Mouse (Mus musculus): ENCODE data around the gene Slc5a4a. TPM values are rescaled to one million over a fixed set of nuclear protein-coding genes. Genes with fewer than 3 reads are reported as not detected.
A peak's percentile ranks its signal among the peaks of the same experiment; 100 is the strongest.

Gene Slc5a4a
- total RNA-seq (2021): not detected

DNA sequence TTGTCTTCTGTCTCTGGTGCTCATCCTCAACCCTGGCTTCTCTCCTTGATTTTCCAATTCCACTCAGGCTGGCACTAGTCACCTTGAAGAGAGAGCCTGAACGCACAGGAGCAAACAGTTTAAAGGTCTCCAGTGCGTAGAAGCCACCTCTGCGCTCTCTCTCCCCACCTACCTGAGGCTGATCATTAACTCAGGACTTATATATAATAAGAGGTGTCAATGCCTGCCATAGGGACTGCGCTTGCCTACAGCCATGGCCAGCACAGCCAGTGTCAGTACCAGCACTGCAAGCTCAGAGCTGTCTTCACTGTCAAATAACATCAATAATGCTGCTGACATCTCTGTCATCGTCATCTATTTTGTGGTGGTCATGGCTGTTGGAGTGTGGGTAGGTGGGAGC is at the start of gene Slc5a4a:
Gene Slc5a4a (plus strand): TSS at position 174 of the 400 bp plus-strand sequence.
- DNase-seq: no peak

DNA sequence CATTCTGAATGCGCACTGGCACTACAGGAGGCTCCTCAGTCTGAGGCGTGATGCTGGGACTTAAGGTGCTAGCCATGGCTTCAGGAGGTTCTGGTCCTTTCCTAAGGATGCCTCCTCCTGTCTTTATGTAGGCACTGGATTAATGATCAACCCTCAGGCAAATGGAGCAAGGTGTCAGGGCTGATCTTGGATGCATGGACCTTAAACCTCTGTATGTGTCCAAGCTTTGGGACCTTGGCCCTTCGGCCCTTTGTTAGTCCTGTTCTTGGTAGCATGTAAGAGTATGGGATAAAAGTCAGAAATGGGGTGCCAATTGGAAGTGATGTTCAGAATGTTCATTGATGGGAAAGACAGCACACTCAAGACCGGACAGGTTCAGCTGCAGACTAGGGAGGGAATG is 36.4 kb upstream of the Slc5a4a start, which contains the start of gene Slc5a4b:
Gene Slc5a4b (minus strand): TSS at position 101 of the 400 bp plus-strand sequence.
- no peak for DNase-seq

GRCm38 (mm10) chr10:76117966-76118365 is 29.3 kb upstream of the Slc5a4a start:
- peak; percentile 67 for DNase-seq

DNA sequence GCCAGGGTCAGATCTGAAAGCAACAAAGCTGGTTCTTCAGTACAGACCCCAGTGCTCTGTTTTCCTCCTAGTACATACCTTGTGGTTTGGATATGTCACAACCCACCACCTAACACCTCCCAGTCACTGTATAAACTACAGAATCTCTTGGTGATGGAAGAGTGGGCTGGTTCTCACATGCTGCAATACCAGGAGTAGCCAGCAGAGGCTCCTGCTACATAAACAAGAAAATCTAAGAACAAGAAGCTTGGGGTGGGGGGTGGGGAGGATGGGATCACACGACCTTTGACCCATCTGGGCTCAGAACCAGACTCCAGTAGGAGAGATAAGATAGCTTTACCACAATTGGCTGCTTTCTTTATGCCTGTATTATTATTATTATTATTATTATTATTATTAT is 28.5 kb upstream of the Slc5a4a start:
- DNase-seq: peak; percentile 19

GRCm38 (mm10) chr10:76120124-76120711 is 27.0 kb upstream of the Slc5a4a start:
- DNase-seq: no peak

- no peak for DNase-seq
Observed at GRCm38 (mm10) chr10:76121495-76121894, 25.8 kb upstream of the Slc5a4a start.

DNA sequence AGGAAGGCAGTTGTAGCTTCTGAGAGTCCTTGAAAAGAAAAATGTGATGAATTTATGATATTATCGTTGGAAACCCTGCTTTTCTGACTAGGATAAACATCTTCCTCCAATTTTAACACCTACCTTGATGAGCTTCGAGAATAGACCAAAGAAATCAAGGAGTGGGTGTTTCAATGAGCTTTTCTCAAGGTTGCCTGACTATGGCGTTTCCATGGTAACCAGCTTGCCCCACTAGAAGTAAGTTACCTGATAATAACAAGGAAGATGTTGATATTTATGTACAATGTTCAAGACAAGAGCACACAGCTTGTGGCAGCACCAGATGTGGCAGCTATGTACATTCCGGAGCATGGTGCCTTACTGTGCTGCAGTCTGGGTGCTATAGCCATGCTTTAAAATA is 14.7 kb upstream of the Slc5a4a start:
- no peak for DNase-seq

GRCm38 (mm10) chr10:76136318-76136717 is 10.9 kb upstream of the Slc5a4a start:
- DNase-seq: no peak

GRCm38 (mm10) chr10:76146846-76147245 is 405 bp upstream of the Slc5a4a start:
- DNase-seq: no peak

DNA sequence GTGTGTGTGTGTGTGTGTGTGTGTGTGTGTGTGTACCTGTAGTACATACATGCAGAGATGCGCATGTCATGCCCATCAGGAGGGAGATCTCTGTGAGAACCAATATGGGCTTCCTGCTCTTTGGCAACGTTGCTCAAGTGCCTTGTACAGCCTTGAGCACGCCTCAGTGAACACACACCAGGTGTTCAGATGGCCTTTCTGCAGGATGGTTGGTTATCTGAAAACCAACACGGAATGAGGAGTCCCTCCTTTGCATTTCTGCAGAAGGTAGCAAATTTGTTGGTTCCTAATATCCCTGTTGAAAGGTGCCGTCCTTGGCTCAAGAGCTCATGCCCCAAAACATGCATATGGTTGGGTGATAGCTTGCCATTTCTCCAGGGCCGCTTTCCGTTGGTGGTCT is 8.7 kb downstream of the Slc5a4a start:
- DNase-seq: no peak

DNA sequence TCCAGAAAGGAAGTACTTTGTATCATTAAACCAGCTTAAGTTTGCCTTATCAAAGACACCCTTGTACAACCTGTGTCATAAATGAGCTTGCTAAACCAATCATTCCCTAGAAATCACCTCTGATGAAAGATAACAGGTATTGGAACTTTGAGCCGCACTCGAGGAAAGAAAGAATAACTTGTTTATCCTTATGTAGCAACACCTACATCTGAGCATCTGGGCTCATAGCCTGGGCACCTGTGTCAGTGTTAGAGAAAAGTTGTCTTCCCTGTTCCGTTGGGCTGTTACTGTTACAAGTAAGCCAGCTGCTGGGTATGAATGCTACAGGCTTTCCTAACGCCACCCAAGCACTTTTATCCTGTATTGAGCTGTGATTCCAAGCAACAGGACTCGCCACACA is 10.3 kb downstream of the Slc5a4a start:
- no peak for DNase-seq

DNA sequence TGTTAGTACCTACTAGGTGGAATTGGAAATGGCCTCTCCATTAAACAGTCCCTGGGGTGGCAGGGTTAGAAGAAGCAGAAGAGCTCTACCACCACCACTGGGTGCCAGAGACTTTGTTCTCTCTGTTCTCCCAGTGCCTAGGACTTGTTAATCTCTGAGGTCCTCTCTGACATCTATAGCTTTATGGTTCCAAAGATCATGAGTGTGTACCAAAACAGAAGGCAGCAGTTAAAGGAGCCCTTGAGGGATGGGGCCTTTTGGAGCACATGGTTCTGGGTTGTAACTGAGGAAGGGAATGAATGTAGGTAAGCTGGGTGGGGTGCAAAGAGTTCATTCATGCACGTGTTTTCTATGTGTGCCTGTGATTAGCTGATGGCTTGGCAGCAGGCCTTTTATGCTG is 10.8 kb downstream of the Slc5a4a start:
- no peak for DNase-seq

- no peak for DNase-seq
Observed at GRCm38 (mm10) chr10:76174899-76175298, 27.6 kb downstream of the Slc5a4a start.

- DNase-seq: no peak
Observed at GRCm38 (mm10) chr10:76185216-76185615, 38.0 kb downstream of the Slc5a4a start.

- DNase-seq: no peak
Observed at GRCm38 (mm10) chr10:76188010-76188409, 40.8 kb downstream of the Slc5a4a start.

DNA sequence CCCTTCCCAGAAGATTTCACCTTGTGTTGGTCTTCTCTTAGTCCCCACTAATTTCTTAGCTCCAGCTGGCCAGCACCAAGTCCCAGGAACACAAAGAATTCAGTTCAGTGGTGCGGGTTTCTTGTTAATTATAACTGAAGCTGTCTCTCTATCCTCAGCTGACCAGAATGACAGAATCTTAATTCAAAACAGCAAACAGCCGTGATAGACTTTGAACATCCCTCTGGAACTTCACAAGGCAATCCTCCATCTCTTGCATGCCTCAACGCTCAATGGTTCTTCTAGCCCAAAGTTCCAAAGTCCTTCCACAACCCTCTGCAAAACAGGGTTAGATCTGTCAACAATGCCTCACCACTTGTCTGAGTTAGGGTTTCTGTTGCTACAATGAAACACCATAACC is 54.2 kb downstream of the Slc5a4a start:
- DNase-seq: no peak

DNA sequence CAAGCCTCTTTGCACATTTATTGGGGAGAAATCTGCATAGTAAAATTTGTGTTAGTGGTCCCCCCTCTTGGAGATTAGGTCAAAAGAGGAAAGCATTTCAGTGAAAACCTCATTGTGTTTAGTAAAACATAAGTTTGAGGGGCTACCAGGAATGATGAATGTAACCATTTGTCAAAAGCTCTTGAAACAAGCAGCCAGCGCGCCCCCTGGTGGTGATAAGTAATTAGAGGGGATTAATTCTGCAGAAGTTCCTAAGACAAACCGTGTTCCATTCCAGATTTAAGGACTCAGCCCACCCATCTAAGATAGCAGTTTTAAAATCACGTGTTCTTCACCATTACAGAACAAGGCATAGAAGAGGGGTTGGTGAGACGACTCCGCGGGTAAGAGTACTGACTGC is 54.7 kb downstream of the Slc5a4a start:
- DNase-seq: peak; percentile 83

GRCm38 (mm10) chr10:76203798-76204283 is 56.6 kb downstream of the Slc5a4a start:
- DNase-seq: peak; percentile 56

- DNase-seq: no peak
Observed at GRCm38 (mm10) chr10:76207262-76207796, 60.1 kb downstream of the Slc5a4a start.

- no peak for DNase-seq
Observed at GRCm38 (mm10) chr10:76209241-76209640, 62.0 kb downstream of the Slc5a4a start.

DNA sequence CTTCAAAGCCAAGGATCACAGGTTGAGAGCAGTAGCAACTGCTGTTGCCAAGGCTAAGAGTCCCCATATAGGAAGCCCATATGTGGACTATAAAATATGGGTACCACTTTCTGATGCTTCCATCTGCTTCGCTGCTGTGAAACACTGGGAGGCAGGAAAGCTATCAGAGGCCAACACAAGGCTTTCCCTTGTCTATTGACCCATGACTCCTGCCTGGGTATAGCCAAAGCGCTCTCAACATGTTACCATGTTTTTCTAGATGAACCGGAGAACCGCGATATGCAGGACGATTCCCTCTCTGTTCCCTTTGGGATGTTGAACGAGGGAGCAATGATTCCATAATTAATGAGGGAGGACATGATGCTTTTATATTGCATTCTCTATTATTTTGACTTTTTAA is 63.6 kb downstream of the Slc5a4a start:
- DNase-seq: no peak

DNA sequence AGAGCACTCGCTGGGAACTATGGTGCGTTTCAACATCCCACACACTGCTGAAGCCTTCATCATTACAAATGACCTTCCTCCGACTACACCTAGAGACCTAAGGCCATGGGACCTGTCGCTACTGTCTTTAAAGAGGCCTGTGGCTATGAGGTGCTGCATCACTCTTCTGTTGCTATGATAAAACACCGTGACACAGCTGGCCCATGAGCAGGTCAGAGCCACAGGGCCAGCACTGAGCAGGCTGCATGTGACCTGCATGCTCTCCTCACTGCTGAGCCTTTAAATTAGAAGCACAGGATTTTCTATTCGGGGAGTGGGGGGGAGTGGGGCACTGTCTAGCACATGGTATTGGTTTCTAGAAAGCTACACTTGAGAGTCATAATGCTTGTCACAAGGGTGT is 64.9 kb downstream of the Slc5a4a start:
- DNase-seq: no peak

GRCm38 (mm10) chr10:76214161-76214560 is 66.9 kb downstream of the Slc5a4a start:
- no peak for DNase-seq

GRCm38 (mm10) chr10:76217056-76217455 is 69.8 kb downstream of the Slc5a4a start:
- no peak for DNase-seq

DNA sequence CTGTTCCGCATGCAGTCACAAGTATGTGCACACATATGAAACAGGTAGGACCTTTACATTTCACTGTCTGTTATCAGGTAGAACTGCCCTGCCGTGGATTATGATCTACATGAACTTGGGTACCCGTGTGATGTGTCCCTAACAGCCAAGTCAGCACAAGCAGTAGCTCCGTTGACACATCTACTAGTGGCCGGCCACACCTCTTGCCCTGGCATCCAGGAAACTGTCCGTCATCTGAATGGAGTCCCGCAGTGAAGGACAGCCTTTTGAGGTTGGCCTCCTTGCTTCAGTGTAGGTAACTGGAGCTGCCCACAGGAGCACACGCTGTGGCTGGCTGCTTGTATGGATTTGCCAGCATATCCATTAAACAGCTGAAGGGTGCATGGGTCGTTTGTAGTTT is 71.0 kb downstream of the Slc5a4a start:
- DNase-seq: no peak

Measured in heart, postnatal 4 days (tissue).